Mouse (Mus musculus) liver, adult 2 months (tissue): ENCODE measurements around the gene Mrvi1.

Experiments used
- CTCF ChIP-seq: fragments of 200-500 bp; IDR thresholded peaks from 2 replicates; pipeline ENCODE4 v1.5.1; 2011; ENCODE audit warnings: low read depth, low read length, control low read depth
- POLR2A ChIP-seq: fragments of 200-500 bp; IDR thresholded peaks from 2 replicates; pipeline ENCODE4 v1.6.1; 2011; ENCODE audit warnings: low read length, control low read depth; ENCODE audit not compliant: insufficient read depth; ENCODE audit errors: extremely low read depth

GRCm38 (mm10) chr7:110914531-110914930, 67.7 kb downstream of the Mrvi1 start:
- TF ChIP-seq CTCF, result no peak
- TF ChIP-seq POLR2A, result no peak
